ENCODE assay signal across 17 mouse cellular contexts in genomic region chr13:92967025-92967610, GRCm38 (mm10).
DNase-seq lines count a peak whose midpoint lies in the region; ATAC-seq lines count a peak whose summit lies in the region.
"Had no signal": no experiment of that assay in that cellular context is flagged by ENCODE, and none has a peak within 500 bp of the region (broad histone marks: within the 10 kb centered on the region; RNA-seq: fewer than 3 reads in every experiment).

No protein-coding gene starts in this region.

- intact Hi-C loops in heart, postnatal 10 days (cut with DNase I): no loop called here

- no peak overlapping the region for H3K9ac ChIP-seq in kidney, embryonic 16.5 days (replicated peaks; ENCODE audit: low read length)
- H3K9ac ChIP-seq: embryonic facial prominence, embryonic 13.5 days; forebrain, embryonic 12.5 days; heart, embryonic 15.5 days had no signal

- no peak overlapping the region for H3K27ac ChIP-seq in kidney, embryonic 16.5 days (ENCODE audit: low read length)
- H3K27ac ChIP-seq: embryonic facial prominence, embryonic 13.5 days; forebrain, embryonic 12.5 days; heart, embryonic 15.5 days had no signal

- peak; percentile 63 to 66 for DNase-seq in heart, postnatal 10 days
- DNase-seq in heart, adult 9 months (ENCODE audit: low spot score in 2 of 2): no peak
- DNase-seq in ovary, postnatal 10 days (ENCODE audit: low spot score): peak; percentile 16
- no peak for DNase-seq in ovary, adult 18-20 months (ENCODE audit: low spot score)
- peak; percentile 80 for DNase-seq in gastrocnemius, postnatal 10 days
- DNase-seq in right cerebral cortex, adult 2 months (ENCODE audit: low spot score in 2 of 2): no peak
- DNase-seq: adrenal gland, postnatal 36 days; kidney, adult 2 months; liver; lung, adult 18-20 months; midbrain, embryonic 14.5 days; thymus, adult 18-20 months had no signal

- H3K4me3 ChIP-seq in kidney, embryonic 16.5 days (ENCODE audit: low read length): no peak overlapping the region
- H3K4me3 ChIP-seq: embryonic facial prominence, embryonic 13.5 days; forebrain, embryonic 12.5 days; heart, embryonic 15.5 days had no signal

- H3K4me2 ChIP-seq in kidney, embryonic 16.5 days (replicated peaks; ENCODE audit: low read depth, low read length): no peak overlapping the region
- H3K4me2 ChIP-seq: embryonic facial prominence, embryonic 13.5 days; forebrain, embryonic 12.5 days; heart, embryonic 15.5 days had no signal

- H3K27me3 ChIP-seq in kidney, embryonic 16.5 days (ENCODE audit: insufficient read depth, low read length): no peaks in the 10 kb centered on the region
- H3K27me3 ChIP-seq: embryonic facial prominence, embryonic 13.5 days; forebrain, embryonic 12.5 days; heart, embryonic 15.5 days had no signal

- H3K36me3 ChIP-seq in kidney, embryonic 16.5 days (ENCODE audit: insufficient read depth, low read length): no peaks in the 10 kb centered on the region
- H3K36me3 ChIP-seq: embryonic facial prominence, embryonic 13.5 days; forebrain, embryonic 12.5 days; G1E; heart, embryonic 15.5 days had no signal

- H3K4me1 ChIP-seq in kidney, embryonic 16.5 days (ENCODE audit: insufficient read depth, low read length): no peaks in the 10 kb centered on the region
- H3K4me1 ChIP-seq: forebrain, embryonic 12.5 days; heart, embryonic 15.5 days had no signal

- H3K9me3 ChIP-seq in kidney, embryonic 16.5 days (ENCODE audit: low read length): no peaks in the 10 kb centered on the region
- H3K9me3 ChIP-seq: embryonic facial prominence, embryonic 13.5 days; forebrain, embryonic 12.5 days; G1E; heart, embryonic 15.5 days had no signal

- WGBS in kidney, embryonic 16.5 days: 31% methylated on average over 1 of the region's 1 CpGs

- ATAC-seq in kidney, embryonic 16.5 days (ENCODE audit: low FRiP score, low TSS enrichment): no peak

Comparison
In these comparisons a context has a peak if more than half of its experiments do, and no peak if none do; other contexts are left out.
1. DNase-seq: peak in heart, postnatal 10 days (2 of 2), ovary, postnatal 10 days (single experiment) and gastrocnemius, postnatal 10 days (single experiment); none in heart, adult 9 months (0 of 2), ovary, adult 18-20 months (single experiment) and right cerebral cortex, adult 2 months (0 of 2).